Mouse (Mus musculus): ENCODE results near the gene Ccdc77. TPM values are rescaled to one million over a fixed set of nuclear protein-coding genes. Genes with fewer than 3 reads are reported as not detected.

Gene Ccdc77
- 7.3 and 7.7 TPM in 2 replicates for polyA plus RNA-seq (2012; rRNA removed)

GRCm38 (mm10) chr6:120363688-120364522 is at the start of gene Ccdc77, which contains the start of gene Kdm5a:
Gene Ccdc77 (minus strand): TSS chr6:120364374.
Gene Kdm5a (plus strand): TSS chr6:120364124.
- peak; percentile 90 to 96 for DNase-seq (ENCODE audit: extremely low spot score in 1 of 2, low spot score in 1 of 2)

- no peak for DNase-seq (ENCODE audit: extremely low spot score in 1 of 2, low spot score in 1 of 2)
Measured at GRCm38 (mm10) chr6:120403936-120404335, 39.8 kb upstream of the Ccdc77 start.

- no peak for DNase-seq (ENCODE audit: extremely low spot score in 1 of 2, low spot score in 1 of 2)
Measured at GRCm38 (mm10) chr6:120395622-120396345, 31.6 kb upstream of the Ccdc77 start.

GRCm38 (mm10) chr6:120392811-120393210 is 28.6 kb upstream of the Ccdc77 start:
- no peak for DNase-seq (ENCODE audit: extremely low spot score in 1 of 2, low spot score in 1 of 2)

- no peak for DNase-seq (ENCODE audit: extremely low spot score in 1 of 2, low spot score in 1 of 2)
Measured at GRCm38 (mm10) chr6:120390054-120390453, 25.9 kb upstream of the Ccdc77 start.

- no peak for DNase-seq (ENCODE audit: extremely low spot score in 1 of 2, low spot score in 1 of 2)
Measured at GRCm38 (mm10) chr6:120376736-120377135, 12.6 kb upstream of the Ccdc77 start.

- DNase-seq (ENCODE audit: extremely low spot score in 1 of 2, low spot score in 1 of 2) = no peak
Measured at GRCm38 (mm10) chr6:120365051-120365450, 877 bp upstream of the Ccdc77 start.

GRCm38 (mm10) chr6:120364523-120364905 is 340 bp upstream of the Ccdc77 start:
- DNase-seq (ENCODE audit: extremely low spot score in 1 of 2, low spot score in 1 of 2) = no peak

GRCm38 (mm10) chr6:120362774-120363687 is 1.1 kb downstream of the Ccdc77 start:
- no peak for DNase-seq (ENCODE audit: extremely low spot score in 1 of 2, low spot score in 1 of 2)

- DNase-seq (ENCODE audit: extremely low spot score in 1 of 2, low spot score in 1 of 2) = no peak
Measured at GRCm38 (mm10) chr6:120362124-120362523, 2.0 kb downstream of the Ccdc77 start.

- DNase-seq (ENCODE audit: extremely low spot score in 1 of 2, low spot score in 1 of 2) = peak; percentile 84 to 91
Measured at GRCm38 (mm10) chr6:120356951-120357945, 6.9 kb downstream of the Ccdc77 start.

GRCm38 (mm10) chr6:120356478-120356877 is 7.7 kb downstream of the Ccdc77 start:
- DNase-seq (ENCODE audit: extremely low spot score in 1 of 2, low spot score in 1 of 2) = no peak

- no peak for DNase-seq (ENCODE audit: extremely low spot score in 1 of 2, low spot score in 1 of 2)
Measured at GRCm38 (mm10) chr6:120349018-120349417, 15.2 kb downstream of the Ccdc77 start.

- DNase-seq (ENCODE audit: extremely low spot score in 1 of 2, low spot score in 1 of 2) = peak in 1 of 2 experiments; percentile 26
Measured at GRCm38 (mm10) chr6:120343992-120344391, 20.2 kb downstream of the Ccdc77 start.

GRCm38 (mm10) chr6:120332351-120332750 is 31.8 kb downstream of the Ccdc77 start:
- no peak for DNase-seq (ENCODE audit: extremely low spot score in 1 of 2, low spot score in 1 of 2)

- DNase-seq (ENCODE audit: extremely low spot score in 1 of 2, low spot score in 1 of 2) = peak; percentile 13 to 86
Measured at GRCm38 (mm10) chr6:120324295-120324927, 39.8 kb downstream of the Ccdc77 start.

- DNase-seq (ENCODE audit: extremely low spot score in 1 of 2, low spot score in 1 of 2) = no peak
Measured at GRCm38 (mm10) chr6:120320369-120320768, 43.8 kb downstream of the Ccdc77 start.

GRCm38 (mm10) chr6:120319129-120319528 is 45.0 kb downstream of the Ccdc77 start:
- no peak for DNase-seq (ENCODE audit: extremely low spot score in 1 of 2, low spot score in 1 of 2)
